Mouse (Mus musculus): ENCODE data around the gene Gm19426. TPM values are rescaled to one million over a fixed set of nuclear protein-coding genes. Genes with fewer than 3 reads are reported as not detected.

Gm19426 gene
- total and polyA plus RNA-seq, 3 experiments = not detected

DNA sequence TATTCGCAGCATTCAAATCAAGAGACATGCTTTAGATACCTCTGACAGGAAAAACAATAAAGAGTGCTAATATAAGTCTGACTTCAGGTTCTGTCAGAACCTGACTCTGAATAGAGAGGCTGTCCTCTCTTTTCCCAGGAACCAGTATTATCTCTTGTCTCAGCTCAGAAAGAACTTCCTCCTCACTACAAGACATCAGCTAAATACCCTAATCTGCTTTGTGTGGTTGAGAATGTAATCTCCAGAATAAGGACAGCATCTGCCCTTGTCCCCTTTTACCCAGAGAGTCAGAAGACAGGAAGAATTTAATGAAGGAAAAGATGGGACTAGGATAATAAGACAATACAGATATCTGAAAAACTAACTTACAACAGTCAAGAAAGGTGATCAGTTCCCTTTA lies 40.0 kb downstream of the Gm19426 start:
- H3K27me3 ChIP-seq (ENCODE audit: control insufficient read depth in 1 of 2, insufficient read depth in 2 of 2, low read length in 2 of 2) = no peaks in the 10 kb centered on the region
- TF ChIP-seq NRF1 (IDR thresholded peaks at IDR 0.05; ENCODE audit: insufficient read depth, low read depth, low read length, poor library complexity, severe bottlenecking) = no peak
- TF ChIP-seq SIN3A (IDR thresholded peaks at IDR 0.05; ENCODE audit: low read length) = peak; percentile 79
- no peak for TF ChIP-seq POLR2AphosphoS2 (IDR thresholded peaks at IDR 0.05; ENCODE audit: low read length)
- TF ChIP-seq BHLHE40 (IDR thresholded peaks at IDR 0.05; ENCODE audit: borderline replicate concordance, low read depth, low read length) = no peak; the same call in 1 of the 2 replicates
- peak; percentile 77 for TF ChIP-seq TAL1 (IDR thresholded peaks at IDR 0.05; ENCODE audit: low read length)
- TF ChIP-seq GABPA (IDR thresholded peaks at IDR 0.05; ENCODE audit: low read depth, low read length) = no peak
- TF ChIP-seq NELFE (IDR thresholded peaks at IDR 0.05; ENCODE audit: low read depth, low read length) = no peak
- peak; percentile 92 for TF ChIP-seq GATA1 (IDR thresholded peaks at IDR 0.05; ENCODE audit: low read depth, low read length)
- TF ChIP-seq TCF12 (IDR thresholded peaks at IDR 0.05; ENCODE audit: low read depth, low read length) = peak; percentile 81
- no peak for TF ChIP-seq USF1 (IDR thresholded peaks at IDR 0.05; ENCODE audit: low read depth, low read length)
- TF ChIP-seq MXI1 (IDR thresholded peaks at IDR 0.05; ENCODE audit: low read depth, low read length) = peak; percentile 57
- no peak for TF ChIP-seq HCFC1 (IDR thresholded peaks at IDR 0.05; ENCODE audit: low read depth, low read length)
- peak; percentile 85 to 88 for TF ChIP-seq EP300 (IDR thresholded peaks at IDR 0.05; ENCODE audit: low read depth in 1 of 2, low read length in 2 of 2)
- no peak for TF ChIP-seq MAZ (IDR thresholded peaks at IDR 0.05; ENCODE audit: low read depth, low read length)
- TF ChIP-seq ETS1 (IDR thresholded peaks at IDR 0.05; ENCODE audit: low read depth, low read length) = peak; percentile 61
- no peak for TF ChIP-seq MYC (IDR thresholded peaks at IDR 0.05; ENCODE audit: low read depth, low read length)
- no peak for TF ChIP-seq MEF2A (IDR thresholded peaks at IDR 0.05; ENCODE audit: extremely low read depth, insufficient replicate concordance, low read depth, low read length, poor library complexity, severe bottlenecking)
- no peak for TF ChIP-seq RAD21 (IDR thresholded peaks at IDR 0.05; ENCODE audit: low read depth, low read length)
- peak; percentile 74; the same call in 1 of the 2 replicates for TF ChIP-seq RCOR1 (IDR thresholded peaks at IDR 0.05; ENCODE audit: low read depth, low read length)
- peaks cover 13 to 19% of the 10 kb centered on the region in 2 experiments for H3K4me1 ChIP-seq (ENCODE audit: control insufficient read depth in 1 of 2, insufficient read depth in 2 of 2, low read length in 2 of 2)
- H3K27ac ChIP-seq (ENCODE audit: control insufficient read depth, low read depth, low read length) = peak overlapping the region; percentile 51; the same call in 1 of the 2 replicates
- H3K79me2 ChIP-seq (ENCODE audit: control insufficient read depth, insufficient read depth, low read length, poor library complexity) = peaks cover 23% of the 10 kb centered on the region
- no peaks in the 10 kb centered on the region for H3K9me3 ChIP-seq (replicated peaks; ENCODE audit: insufficient read depth, low read length)
- no peak overlapping the region for H3K9ac ChIP-seq (ENCODE audit: control insufficient read depth, low read depth, low read length, poor library complexity, severe bottlenecking)
- DNase-seq (ENCODE audit: low read depth, low spot score) = peak; percentile 73
- H3K4me3 ChIP-seq (ENCODE audit: control insufficient read depth in 1 of 2, insufficient read depth in 1 of 2, low read depth in 2 of 2, low read length in 2 of 2) = no peak overlapping the region
- peaks cover 2 to 42% of the 10 kb centered on the region in 2 experiments; a peak in 3 of 4 replicates for H3K36me3 ChIP-seq (ENCODE audit: control insufficient read depth in 1 of 2, insufficient read depth in 2 of 2, low read length in 2 of 2)

DNA sequence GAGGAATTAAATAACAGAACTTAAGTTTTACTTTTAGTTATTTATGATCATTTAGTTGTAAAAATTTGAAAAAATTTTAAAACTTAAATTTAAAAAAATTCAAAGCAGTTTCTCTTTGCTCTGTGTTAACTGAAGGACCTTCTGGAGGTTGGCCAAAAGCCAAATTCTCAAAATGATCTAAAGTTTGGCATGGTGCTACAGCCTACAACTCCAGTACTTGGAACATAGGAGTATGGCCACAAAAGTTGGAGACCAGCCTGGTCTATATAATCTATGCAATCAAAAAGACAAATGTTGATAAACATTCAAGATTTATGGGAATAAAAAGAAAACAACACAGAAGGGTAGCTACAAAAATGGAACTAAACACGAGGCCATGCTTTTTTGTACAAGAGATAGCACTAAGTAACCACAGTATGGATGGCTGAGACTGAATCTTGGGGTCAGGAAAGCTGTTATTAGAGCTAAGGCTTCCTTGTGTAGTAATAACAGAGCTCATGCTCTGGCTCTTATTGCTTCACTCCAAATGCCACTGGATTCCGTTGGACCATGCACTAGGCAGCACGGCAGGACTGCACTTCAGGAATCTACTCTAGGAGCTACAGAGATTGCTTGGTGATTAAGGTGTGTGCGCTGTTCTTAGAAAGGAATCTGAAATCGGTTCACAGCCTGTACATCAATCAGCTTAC lies 48.3 kb downstream of the Gm19426 start:
- H3K79me2 ChIP-seq (ENCODE audit: control insufficient read depth, insufficient read depth, low read length, poor library complexity) = no peaks in the 10 kb centered on the region
- DNase-seq (ENCODE audit: low read depth, low spot score) = no peak
- H3K27me3 ChIP-seq (ENCODE audit: control insufficient read depth in 1 of 2, insufficient read depth in 2 of 2, low read length in 2 of 2) = no peaks in the 10 kb centered on the region
- H3K9ac ChIP-seq (ENCODE audit: control insufficient read depth, low read depth, low read length, poor library complexity, severe bottlenecking) = no peak overlapping the region
- no peaks in the 10 kb centered on the region for H3K4me1 ChIP-seq (ENCODE audit: control insufficient read depth in 1 of 2, insufficient read depth in 2 of 2, low read length in 2 of 2)
- peaks cover 0 to 13% of the 10 kb centered on the region in 2 experiments; a peak in 2 of 4 replicates for H3K36me3 ChIP-seq (ENCODE audit: control insufficient read depth in 1 of 2, insufficient read depth in 2 of 2, low read length in 2 of 2)
- no peak overlapping the region for H3K4me3 ChIP-seq (ENCODE audit: control insufficient read depth in 1 of 2, insufficient read depth in 1 of 2, low read depth in 2 of 2, low read length in 2 of 2)
- TF ChIP-seq JUND (IDR thresholded peaks at IDR 0.05; ENCODE audit: low read depth, low read length) (no peak), UBTF (IDR thresholded peaks at IDR 0.05; ENCODE audit: borderline replicate concordance, insufficient read depth, low read depth, low read length) (no peak), GATA1 (IDR thresholded peaks at IDR 0.05; ENCODE audit: low read depth, low read length) (no peak), HCFC1 (IDR thresholded peaks at IDR 0.05; ENCODE audit: low read depth, low read length) (no peak), MAFK (IDR thresholded peaks at IDR 0.05; ENCODE audit: borderline replicate concordance, low read depth, low read length) (no peak), CHD2 (IDR thresholded peaks at IDR 0.05; ENCODE audit: low read length) (no peak), TAL1 (IDR thresholded peaks at IDR 0.05; ENCODE audit: low read length) (no peak), GABPA (IDR thresholded peaks at IDR 0.05; ENCODE audit: low read depth, low read length) (no peak), ZKSCAN1 (IDR thresholded peaks at IDR 0.05; ENCODE audit: low read depth, low read length) (no peak), MXI1 (IDR thresholded peaks at IDR 0.05; ENCODE audit: low read depth, low read length) (no peak), ZNF384 (IDR thresholded peaks at IDR 0.05; ENCODE audit: low read depth, low read length) (no peak), KAT2A (conservative IDR thresholded peaks at IDR 0.05; ENCODE audit: low read depth, low read length) (no peak), POLR2AphosphoS5 (IDR thresholded peaks at IDR 0.05; ENCODE audit: borderline replicate concordance, low read depth, low read length) (no peak), MEF2A (IDR thresholded peaks at IDR 0.05; ENCODE audit: extremely low read depth, insufficient replicate concordance, low read depth, low read length, poor library complexity, severe bottlenecking) (no peak), BHLHE40 (IDR thresholded peaks at IDR 0.05; ENCODE audit: borderline replicate concordance, low read depth, low read length) (no peak), POLR2AphosphoS2 (IDR thresholded peaks at IDR 0.05; ENCODE audit: low read length) (no peak), POLR2A (IDR thresholded peaks at IDR 0.05; ENCODE audit: control insufficient read depth in 1 of 2, insufficient read depth in 1 of 2, low read depth in 1 of 2, low read length in 2 of 2, poor library complexity in 1 of 2) (no peak), USF1 (IDR thresholded peaks at IDR 0.05; ENCODE audit: low read depth, low read length) (no peak)
- H3K9me3 ChIP-seq (replicated peaks; ENCODE audit: insufficient read depth, low read length) = no peaks in the 10 kb centered on the region
- H3K27ac ChIP-seq (ENCODE audit: control insufficient read depth, low read depth, low read length) = no peak overlapping the region
